Mouse (Mus musculus): ENCODE measurements at regions not wholly inside any gene's neighbourhood (a gene's known extent, or its start where the extent isn't known, plus 50 kb on each side); places are given as distances from the start of the nearest gene placed in this dataset.
A peak's percentile ranks its signal among the peaks of the same experiment; 100 is the strongest.

GRCm38 (mm10) chr1:118741286-118741685 is 113.5 kb downstream of the Tfcp2l1 start:
- no peak overlapping the region for H3K27ac ChIP-seq
- H3K9ac ChIP-seq = no peak overlapping the region
- 77% methylated on average over 5 of the region's 5 CpGs for WGBS (ENCODE audit: insufficient replicate concordance)
- H3K4me1 ChIP-seq = no peaks in the 10 kb centered on the region
- H3K4me2 ChIP-seq = no peak overlapping the region
- no peaks in the 10 kb centered on the region for H3K9me3 ChIP-seq (replicated peaks)
- no peak overlapping the region for H3K4me3 ChIP-seq
- no peak for ATAC-seq
- H3K36me3 ChIP-seq = no peaks in the 10 kb centered on the region
- H3K27me3 ChIP-seq (replicated peaks) = no peaks in the 10 kb centered on the region

- no peak overlapping the region for H3K4me3 ChIP-seq
- 51% methylated on average over 5 of the region's 5 CpGs for WGBS (ENCODE audit: insufficient replicate concordance)
- no peak for ATAC-seq
Observed at GRCm38 (mm10) chr1:118748196-118748595, 120.5 kb downstream of the Tfcp2l1 start.

DNA sequence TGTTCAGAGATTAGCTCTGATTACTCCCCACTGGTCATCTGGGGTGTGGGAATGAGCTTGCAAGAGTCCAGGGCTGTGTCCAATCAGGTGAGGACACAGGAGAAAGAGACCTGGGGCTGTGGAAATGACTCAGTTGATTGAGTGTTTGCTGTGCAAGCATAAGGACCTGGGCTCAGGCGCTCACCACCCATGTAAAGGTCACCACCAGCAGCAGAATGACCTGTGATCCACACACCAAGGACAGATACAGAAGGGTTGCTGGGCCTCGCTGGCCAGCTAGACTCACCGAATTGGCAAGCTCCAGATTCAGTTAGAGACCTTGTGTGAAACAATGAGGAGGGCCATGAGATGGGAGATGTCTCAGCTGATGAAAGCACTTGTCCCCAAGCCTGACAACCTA is 125.1 kb downstream of the Tfcp2l1 start:
- no peak for ATAC-seq
- 74% methylated on average over 3 of the region's 3 CpGs for WGBS (ENCODE audit: insufficient replicate concordance)
- Histone ChIP-seq H3K27me3 (replicated peaks) (no peaks in the 10 kb centered on the region), H3K9ac (no peak overlapping the region), H3K27ac (no peak overlapping the region), H3K9me3 (replicated peaks) (no peaks in the 10 kb centered on the region), H3K4me3 (no peak overlapping the region), H3K4me2 (no peak overlapping the region), H3K4me1 (no peaks in the 10 kb centered on the region), H3K36me3 (no peaks in the 10 kb centered on the region)

More at GRCm38 (mm10) chr1:118748196-118748595, 120.5 kb downstream of the Tfcp2l1 start:
- Histone ChIP-seq H3K27ac (no peak overlapping the region), H3K9me3 (replicated peaks) (no peaks in the 10 kb centered on the region), H3K4me1 (no peaks in the 10 kb centered on the region), H3K4me2 (no peak overlapping the region), H3K9ac (no peak overlapping the region), H3K27me3 (replicated peaks) (no peaks in the 10 kb centered on the region), H3K36me3 (no peaks in the 10 kb centered on the region)

DNA sequence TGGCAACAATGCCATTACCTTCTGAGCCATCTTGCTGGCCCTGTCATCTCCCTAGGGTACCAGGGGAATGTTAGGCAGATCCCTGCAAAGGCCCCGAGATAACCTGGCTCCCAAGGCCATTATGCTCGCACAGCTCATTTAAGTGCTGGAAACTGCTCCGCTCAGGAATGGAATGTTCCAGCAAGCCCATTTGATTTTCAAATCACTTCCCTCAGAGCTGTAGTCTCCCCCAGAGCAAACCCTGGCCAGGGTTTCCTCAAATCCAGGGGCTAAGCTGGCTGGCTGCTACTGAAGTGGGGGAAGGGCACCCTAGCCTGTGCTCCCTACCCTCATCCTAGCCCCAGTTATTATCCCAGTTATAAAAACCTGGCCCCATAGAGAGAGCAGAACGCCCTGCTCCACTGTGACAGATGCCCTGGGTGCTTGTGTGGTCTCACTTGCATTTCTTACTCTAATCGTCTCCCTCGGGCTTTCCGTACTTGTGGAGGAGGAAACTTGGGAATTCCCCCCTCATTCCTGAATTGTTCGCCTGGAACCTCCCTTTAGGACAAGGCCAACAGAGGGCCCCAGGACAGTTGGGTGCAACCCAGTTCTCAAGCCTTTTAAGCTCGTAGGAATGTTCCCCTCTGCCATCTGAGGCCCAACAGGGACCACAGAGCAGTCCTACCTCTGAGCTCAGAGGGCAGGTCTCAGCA is 128.6 kb downstream of the Tfcp2l1 start:
- H3K4me2 ChIP-seq = no peak overlapping the region
- no peak overlapping the region for H3K27ac ChIP-seq
- H3K9me3 ChIP-seq (replicated peaks) = no peaks in the 10 kb centered on the region
- WGBS (ENCODE audit: insufficient replicate concordance) = 48% methylated on average over 9 of the region's 9 CpGs
- H3K27me3 ChIP-seq (replicated peaks) = no peaks in the 10 kb centered on the region
- H3K4me1 ChIP-seq = no peaks in the 10 kb centered on the region
- no peaks in the 10 kb centered on the region for H3K36me3 ChIP-seq
- ATAC-seq = no peak
- H3K9ac ChIP-seq = no peak overlapping the region
- H3K4me3 ChIP-seq = no peak overlapping the region

DNA sequence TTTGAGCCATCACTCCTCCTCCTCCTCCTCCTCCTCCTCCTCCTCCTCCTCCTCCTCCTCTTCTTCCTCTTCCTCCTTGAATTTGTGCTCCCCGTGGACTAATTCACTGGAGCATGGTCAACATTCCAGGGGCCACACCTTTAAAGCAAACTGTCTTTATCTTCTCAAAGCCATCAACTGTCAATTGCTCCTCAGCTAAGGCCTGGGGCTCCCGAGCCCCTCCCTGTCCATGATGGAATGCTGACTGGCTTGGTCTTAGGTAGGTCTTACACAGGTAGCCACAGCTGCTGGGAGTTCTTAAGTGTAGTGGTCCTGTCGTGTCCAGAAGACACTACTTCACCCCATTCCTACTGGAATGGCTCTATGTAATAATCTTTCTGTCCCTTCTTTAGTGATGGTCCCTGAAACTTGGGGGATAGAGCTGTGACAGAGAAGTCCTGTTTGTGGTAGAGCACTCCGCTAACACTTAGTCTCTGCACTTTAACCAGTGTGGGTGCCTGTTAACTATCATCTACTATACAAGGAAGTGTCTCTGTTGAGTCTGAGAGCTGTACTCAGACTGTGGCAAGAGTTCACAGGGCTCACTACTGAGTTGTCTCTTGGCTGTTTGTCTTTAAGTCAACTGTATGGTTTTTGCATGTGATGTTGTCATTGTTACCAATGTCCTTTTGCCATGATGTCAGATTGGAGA is 129.7 kb downstream of the Tfcp2l1 start:
- ATAC-seq = no peak
- Histone ChIP-seq H3K27ac (no peak overlapping the region), H3K4me3 (no peak overlapping the region), H3K4me2 (no peak overlapping the region), H3K9ac (no peak overlapping the region), H3K9me3 (replicated peaks) (no peaks in the 10 kb centered on the region), H3K4me1 (no peaks in the 10 kb centered on the region), H3K36me3 (no peaks in the 10 kb centered on the region), H3K27me3 (replicated peaks) (no peaks in the 10 kb centered on the region)
- 50% methylated on average over 3 of the region's 4 CpGs for WGBS (ENCODE audit: insufficient replicate concordance)

- Histone ChIP-seq H3K4me2 (no peak overlapping the region), H3K36me3 (no peaks in the 10 kb centered on the region), H3K27me3 (replicated peaks) (no peaks in the 10 kb centered on the region), H3K9me3 (replicated peaks) (no peaks in the 10 kb centered on the region), H3K27ac (no peak overlapping the region), H3K4me1 (no peaks in the 10 kb centered on the region), H3K4me3 (no peak overlapping the region), H3K9ac (no peak overlapping the region)
- 48% methylated on average over 4 of the region's 4 CpGs for WGBS (ENCODE audit: insufficient replicate concordance)
- no peak for ATAC-seq
Observed at GRCm38 (mm10) chr1:118758031-118758400, 130.3 kb downstream of the Tfcp2l1 start.

- Histone ChIP-seq H3K27me3 (replicated peaks) (no peaks in the 10 kb centered on the region), H3K4me1 (no peaks in the 10 kb centered on the region), H3K4me2 (no peak overlapping the region), H3K4me3 (no peak overlapping the region), H3K27ac (no peak overlapping the region), H3K36me3 (no peaks in the 10 kb centered on the region), H3K9me3 (replicated peaks) (no peaks in the 10 kb centered on the region), H3K9ac (no peak overlapping the region)
- WGBS (ENCODE audit: insufficient replicate concordance) = 28% methylated on average over 7 of the region's 7 CpGs
- ATAC-seq = no peak
Observed at GRCm38 (mm10) chr1:118759141-118759932, 131.6 kb downstream of the Tfcp2l1 start.

DNA sequence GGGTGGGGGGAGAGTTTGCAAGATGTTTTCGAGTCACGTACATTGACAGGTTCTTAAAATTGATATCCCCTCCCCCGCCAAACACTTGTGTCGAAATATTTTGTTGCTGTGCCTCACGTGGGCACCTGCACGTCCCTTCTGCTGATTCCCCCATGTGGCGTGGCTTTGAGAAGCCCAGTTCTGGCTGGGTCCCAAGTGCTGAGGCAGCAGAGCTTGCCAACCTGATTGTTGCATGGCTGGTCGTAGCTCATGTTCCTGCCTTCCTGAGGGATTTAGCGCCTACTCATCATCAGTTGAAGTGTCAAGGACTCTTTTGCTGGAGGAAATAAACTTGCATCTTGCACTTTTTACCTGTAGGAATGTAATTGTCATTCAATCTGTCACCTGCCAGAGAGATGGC is 137.8 kb downstream of the Tfcp2l1 start:
- ATAC-seq = no peak
- no peak overlapping the region for H3K27ac ChIP-seq
- no peaks in the 10 kb centered on the region for H3K36me3 ChIP-seq
- H3K4me2 ChIP-seq = no peak overlapping the region
- H3K27me3 ChIP-seq (replicated peaks) = no peaks in the 10 kb centered on the region
- WGBS (ENCODE audit: insufficient replicate concordance) = 55% methylated on average over 9 of the region's 9 CpGs
- no peak overlapping the region for H3K9ac ChIP-seq
- no peaks in the 10 kb centered on the region for H3K9me3 ChIP-seq (replicated peaks)
- no peaks in the 10 kb centered on the region for H3K4me1 ChIP-seq
- H3K4me3 ChIP-seq = no peak overlapping the region

GRCm38 (mm10) chr1:118768831-118769230 is 141.1 kb downstream of the Tfcp2l1 start:
- Histone ChIP-seq H3K27ac (no peak overlapping the region), H3K9ac (no peak overlapping the region), H3K4me1 (no peaks in the 10 kb centered on the region), H3K4me3 (no peak overlapping the region), H3K4me2 (no peak overlapping the region), H3K9me3 (replicated peaks) (no peaks in the 10 kb centered on the region), H3K27me3 (replicated peaks) (no peaks in the 10 kb centered on the region), H3K36me3 (no peaks in the 10 kb centered on the region)
- no peak for ATAC-seq
- 21% methylated on average over 4 of the region's 4 CpGs for WGBS (ENCODE audit: insufficient replicate concordance)

DNA sequence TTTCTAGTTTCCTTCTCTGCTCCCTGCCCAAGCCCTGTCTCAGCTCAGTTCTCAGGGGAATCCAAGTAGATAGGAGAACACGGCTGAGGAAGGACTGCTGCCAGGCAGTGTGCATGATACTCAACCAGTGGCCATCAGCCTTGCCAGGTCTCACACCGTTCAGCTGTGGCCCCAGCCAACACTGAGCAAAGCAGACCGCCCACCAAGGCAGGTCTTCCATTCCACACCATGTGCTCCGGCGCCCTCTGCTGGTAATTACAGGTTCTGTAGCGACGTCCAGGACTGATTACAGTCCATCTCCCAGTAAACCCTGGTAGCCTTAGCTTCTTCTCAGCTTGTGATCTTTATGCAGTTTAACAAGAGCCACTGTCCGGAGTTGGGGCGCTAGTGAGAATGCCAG is 144.5 kb downstream of the Tfcp2l1 start:
- no peak overlapping the region for H3K4me3 ChIP-seq
- no peak overlapping the region for H3K27ac ChIP-seq
- ATAC-seq = 0 out of 2 replicates have a peak, but pooled peaks have one; percentile 13
- H3K4me1 ChIP-seq = no peaks in the 10 kb centered on the region
- H3K27me3 ChIP-seq (replicated peaks) = no peaks in the 10 kb centered on the region
- H3K9me3 ChIP-seq (replicated peaks) = no peaks in the 10 kb centered on the region
- no peaks in the 10 kb centered on the region for H3K36me3 ChIP-seq
- H3K9ac ChIP-seq = no peak overlapping the region
- 9% methylated on average over 9 of the region's 9 CpGs for WGBS (ENCODE audit: insufficient replicate concordance)
- no peak overlapping the region for H3K4me2 ChIP-seq

DNA sequence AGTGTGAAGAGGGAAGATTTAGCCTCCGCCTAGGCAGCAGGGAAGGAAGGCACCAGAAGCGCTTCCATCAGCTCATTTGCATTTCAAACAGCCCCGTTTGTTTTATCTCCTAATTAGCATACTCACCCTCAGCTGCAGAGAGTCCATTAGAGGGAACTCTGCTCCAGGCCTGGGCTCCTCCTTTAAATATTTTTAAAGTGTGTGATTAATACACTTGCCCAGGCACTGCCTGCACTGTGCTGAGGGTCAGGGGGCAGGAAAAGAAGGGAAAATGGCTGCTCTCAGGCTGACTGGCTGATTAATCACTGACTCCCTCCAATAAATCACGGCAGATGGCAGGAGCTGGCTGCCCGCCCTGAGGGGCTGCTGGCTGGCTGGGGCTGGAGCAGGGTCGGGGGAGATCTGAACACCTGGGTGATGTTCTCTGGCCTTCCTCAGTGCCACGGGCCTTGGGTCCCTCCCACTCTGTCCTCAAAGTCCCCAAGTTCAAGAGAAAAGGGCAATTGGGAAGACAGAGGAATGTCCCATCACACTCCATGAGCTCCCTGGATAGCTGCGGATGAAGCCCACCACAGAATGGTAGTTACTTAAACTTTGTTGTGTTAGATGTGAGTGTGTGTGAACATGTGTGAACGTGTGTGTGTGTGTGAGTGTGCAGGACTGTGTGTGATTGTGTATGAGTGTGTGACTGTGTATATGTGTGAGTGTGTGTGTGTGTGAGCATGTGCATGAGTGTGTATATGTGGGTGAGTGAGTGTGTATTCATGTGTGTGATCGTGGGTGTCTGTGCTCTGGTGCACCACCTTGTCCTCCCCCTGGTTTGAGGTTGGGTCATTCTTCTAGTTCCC is 149.1 kb downstream of the Tfcp2l1 start:
- no peak for ATAC-seq
- Histone ChIP-seq H3K4me1 (no peaks in the 10 kb centered on the region), H3K9ac (no peak overlapping the region), H3K27me3 (replicated peaks) (no peaks in the 10 kb centered on the region), H3K4me3 (no peak overlapping the region), H3K27ac (no peak overlapping the region), H3K4me2 (no peak overlapping the region), H3K36me3 (no peaks in the 10 kb centered on the region), H3K9me3 (replicated peaks) (no peaks in the 10 kb centered on the region)
- 26% methylated on average over 10 of the region's 10 CpGs for WGBS (ENCODE audit: insufficient replicate concordance)
